Mouse (Mus musculus) left cerebral cortex, postnatal 4 days (tissue): ENCODE measurements at regions not wholly inside any gene's neighbourhood (a gene's known extent, or its start where the extent isn't known, plus 50 kb on each side); places are given as distances from the start of the nearest gene placed in this dataset.
"Not testable (repeated sequence)": the region's sequence is repeated elsewhere in the genome, so short reads cannot be mapped to it uniquely, and the experiment has no call there.

Source experiments
- DNase-seq: peaks from one replicate; pipeline ENCODE4 v3.0.0-alpha.2; 2022
- intact Hi-C: fragments of 180-260 bp; cut with DNase I; formaldehyde crosslinking; loops from one replicate; pipeline ENCODE4 v1.15.1; 2025

- DNase-seq = no peak
- intact Hi-C loops = no loop called here
Observed at GRCm38 (mm10) chr19:51355701-51356100, 677.3 kb upstream of the Sorcs1 start.

DNA sequence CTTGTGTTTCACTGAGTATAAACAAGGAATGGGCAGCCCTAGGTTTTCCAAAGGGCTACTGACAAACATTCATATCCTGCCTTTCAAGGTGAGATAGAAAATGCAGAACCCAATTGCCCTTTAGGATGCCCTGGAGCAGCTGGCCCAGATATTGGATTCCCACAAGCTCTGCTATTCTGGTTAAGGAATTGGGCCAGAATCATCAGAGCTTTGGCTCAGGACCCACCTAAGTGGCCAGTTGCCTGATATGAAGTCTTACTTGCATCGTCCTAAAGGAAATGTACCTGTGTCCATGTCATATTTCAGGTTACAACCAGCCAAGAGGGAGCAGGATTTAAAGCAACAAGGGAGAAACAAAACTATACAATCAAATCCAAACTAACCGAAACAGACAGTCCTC, 662.0 kb upstream of the Sorcs1 start:
- no peak for DNase-seq
- intact Hi-C loops = no loop called here

- DNase-seq = no peak
- intact Hi-C loops = no loop called here
Observed at GRCm38 (mm10) chr19:51330010-51330409, 651.6 kb upstream of the Sorcs1 start.

GRCm38 (mm10) chr19:51303708-51304107, 625.3 kb upstream of the Sorcs1 start:
- intact Hi-C loops = no loop called here
- no peak for DNase-seq

DNA sequence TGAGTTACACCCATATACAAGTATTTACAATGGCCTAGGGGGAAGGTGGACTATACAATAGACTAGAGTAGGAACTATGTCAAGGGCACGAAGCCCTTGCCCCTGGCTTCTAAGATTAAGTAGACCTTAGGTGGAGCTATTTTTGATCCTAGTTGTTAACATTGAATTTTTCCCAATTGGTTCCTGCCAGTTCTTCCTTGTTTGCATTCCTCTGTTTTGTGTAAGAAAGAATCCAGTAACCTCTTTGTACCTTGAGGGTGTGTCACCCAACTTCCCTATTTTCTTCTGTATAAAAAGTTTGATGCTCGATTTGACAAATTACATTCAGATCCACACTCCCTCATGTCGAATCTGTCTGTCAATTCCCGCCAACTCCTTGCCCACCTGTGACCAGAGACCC, 618.2 kb upstream of the Sorcs1 start:
- DNase-seq, intact Hi-C loops: not testable (repeated sequence)

DNA sequence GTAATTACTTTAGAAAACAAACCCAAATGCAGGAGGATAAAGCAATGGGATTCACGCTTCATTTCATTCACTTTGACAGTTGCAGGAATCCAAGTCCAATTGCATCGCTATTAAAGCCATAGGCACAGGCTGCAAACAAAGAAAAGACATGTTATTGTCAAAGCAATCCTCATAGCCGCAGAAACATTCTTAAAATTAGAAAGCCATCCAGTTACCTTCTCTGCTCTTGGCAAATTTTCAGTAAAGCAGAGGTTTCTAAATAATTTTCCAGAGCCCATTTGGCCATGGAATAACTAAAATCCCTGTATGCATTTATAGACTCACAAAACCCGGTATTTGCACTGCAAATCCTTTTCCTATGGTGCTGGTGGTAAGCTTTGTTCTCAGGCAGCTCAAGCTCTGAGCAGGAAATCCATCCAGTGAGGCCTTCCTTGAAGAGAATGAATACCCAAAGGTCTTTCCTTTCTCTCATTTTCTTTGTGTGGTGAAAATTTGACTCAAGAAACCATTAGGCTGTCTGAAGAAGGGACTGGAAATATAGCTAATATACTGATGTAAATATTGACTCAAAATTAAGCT, 590.6 kb upstream of the Sorcs1 start:
- no peak for DNase-seq

GRCm38 (mm10) chr19:51240295-51240864, 561.9 kb upstream of the Sorcs1 start:
- no peak for DNase-seq
- intact Hi-C loops = no loop called here

More for the DNA sequence above, 590.6 kb upstream of the Sorcs1 start:
- intact Hi-C loops = no loop called here

- intact Hi-C loops = no loop called here
- no peak for DNase-seq
Observed at GRCm38 (mm10) chr19:51238181-51238523, 559.7 kb upstream of the Sorcs1 start.

DNA sequence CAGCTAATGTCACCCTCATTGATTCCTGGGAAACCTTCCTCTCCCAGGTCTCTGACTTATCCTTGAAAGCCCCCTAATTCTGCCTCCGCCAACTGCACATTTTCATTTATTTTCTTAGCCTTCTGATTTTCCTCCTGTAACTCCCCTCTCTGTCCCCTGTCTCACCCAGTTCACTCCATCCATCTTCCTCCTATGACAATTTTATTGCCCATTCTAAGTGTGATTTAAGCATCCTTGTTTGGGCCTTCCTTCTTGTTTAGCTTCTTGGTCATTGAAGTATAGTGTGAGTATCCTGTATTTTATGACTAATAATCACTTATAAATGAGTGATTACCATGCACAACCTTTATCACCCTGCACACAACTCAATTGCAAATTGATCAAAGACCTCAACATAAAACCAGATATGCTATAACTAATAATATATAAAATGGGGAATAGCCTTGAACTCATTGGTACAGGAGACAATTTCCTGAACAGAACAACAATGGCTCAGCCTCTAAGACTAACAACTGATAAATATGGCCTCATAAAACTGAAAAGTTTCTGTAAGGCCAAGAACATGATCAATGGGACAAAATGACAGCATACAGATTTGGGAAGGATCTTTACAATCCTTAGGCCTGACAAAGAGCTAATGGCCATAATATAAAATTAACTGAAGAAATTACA, 559.2 kb upstream of the Sorcs1 start:
- DNase-seq = no peak
- intact Hi-C loops = no loop called here

DNA sequence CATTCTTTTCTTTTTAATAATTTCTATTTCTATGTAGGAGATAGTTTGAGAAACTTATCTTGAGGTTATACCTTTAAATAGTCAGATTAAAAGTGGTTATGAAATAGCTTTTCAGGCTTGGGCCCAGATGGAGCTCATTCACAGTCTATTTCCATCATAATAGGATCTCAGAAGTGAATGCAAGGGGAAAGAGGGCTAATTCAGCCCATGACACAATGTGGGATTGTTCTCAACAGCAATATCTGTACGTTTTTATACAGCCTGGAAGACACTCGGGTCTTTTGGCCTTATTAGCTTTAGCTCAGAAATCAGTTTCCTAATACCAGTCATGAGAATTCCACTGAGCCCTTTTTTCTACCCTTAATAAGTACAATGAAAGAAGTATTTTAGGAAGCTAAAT, 554.1 kb upstream of the Sorcs1 start:
- no peak for DNase-seq
- intact Hi-C loops = no loop called here

- intact Hi-C loops = no loop called here
Observed at GRCm38 (mm10) chr19:51226932-51227331, 548.5 kb upstream of the Sorcs1 start.

DNA sequence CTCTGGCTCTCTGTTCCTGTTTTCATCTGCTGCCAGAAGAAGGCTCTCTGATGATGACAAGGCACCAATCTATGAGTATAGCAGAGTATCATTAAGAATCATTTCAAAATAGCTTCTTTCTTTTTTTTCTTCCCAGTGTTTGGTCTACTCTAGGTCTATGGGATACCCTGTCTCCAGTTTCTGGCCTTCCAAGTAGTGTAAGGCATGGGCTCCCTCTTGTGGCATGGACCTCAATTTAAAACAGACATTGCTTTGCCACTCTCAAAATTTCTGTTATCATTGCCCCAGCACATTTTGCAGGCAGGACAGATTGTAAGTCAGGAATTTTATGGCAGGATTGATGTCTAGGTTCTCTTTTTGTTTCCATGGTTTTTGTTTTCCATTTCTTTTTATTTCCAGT, 522.9 kb upstream of the Sorcs1 start:
- peak; percentile 35 for DNase-seq
- intact Hi-C loops = loop anchor here (10.0 kb wide), 1 partner anchor 947 kb away; no protein-coding TSS in a partner anchor

More at GRCm38 (mm10) chr19:51226932-51227331, 548.5 kb upstream of the Sorcs1 start:
- DNase-seq = no peak
